Mouse (Mus musculus): ENCODE results near the gene Kpna4. TPM values are rescaled to one million over a fixed set of nuclear protein-coding genes. Genes with fewer than 3 reads are reported as not detected.

Gene Kpna4
- polyA plus RNA-seq, 1 experiment from 2014 or later = 30.1 TPM

- Histone ChIP-seq H3K9me3 (replicated peaks) (no peaks in the 10 kb centered on the region), H3K36me3 (peaks cover 41% of the 10 kb centered on the region), H3K4me3 (replicated peaks) (no peak overlapping the region)
Measured at GRCm38 (mm10) chr3:69094456-69094855, 32.5 kb downstream of the Kpna4 start.

GRCm38 (mm10) chr3:69064005-69064404 is 62.9 kb downstream of the Kpna4 start:
- Histone ChIP-seq H3K4me3 (replicated peaks) (no peak overlapping the region), H3K36me3 (no peaks in the 10 kb centered on the region), H3K4me2 (replicated peaks) (no peak overlapping the region), H3K27me3 (no peaks in the 10 kb centered on the region), H3K4me1 (no peaks in the 10 kb centered on the region), H3K9ac (no peak overlapping the region), H3K9me3 (replicated peaks) (no peaks in the 10 kb centered on the region), H3K27ac (replicated peaks) (no peak overlapping the region)
- 14% methylated on average over 1 of the region's 1 CpGs for WGBS
- ATAC-seq (ENCODE audit: insufficient number of reproducible peaks, low FRiP score, low TSS enrichment, low read depth) = no peak

More at GRCm38 (mm10) chr3:69094456-69094855, 32.5 kb downstream of the Kpna4 start:
- H3K4me1 ChIP-seq = no peaks in the 10 kb centered on the region
- ATAC-seq (ENCODE audit: insufficient number of reproducible peaks, low FRiP score, low TSS enrichment, low read depth) = no peak
- no peak overlapping the region for H3K27ac ChIP-seq (replicated peaks)
- H3K9ac ChIP-seq = no peak overlapping the region
- no peak overlapping the region for H3K4me2 ChIP-seq (replicated peaks)
- 89% methylated on average over 7 of the region's 7 CpGs for WGBS
- no peaks in the 10 kb centered on the region for H3K27me3 ChIP-seq

DNA sequence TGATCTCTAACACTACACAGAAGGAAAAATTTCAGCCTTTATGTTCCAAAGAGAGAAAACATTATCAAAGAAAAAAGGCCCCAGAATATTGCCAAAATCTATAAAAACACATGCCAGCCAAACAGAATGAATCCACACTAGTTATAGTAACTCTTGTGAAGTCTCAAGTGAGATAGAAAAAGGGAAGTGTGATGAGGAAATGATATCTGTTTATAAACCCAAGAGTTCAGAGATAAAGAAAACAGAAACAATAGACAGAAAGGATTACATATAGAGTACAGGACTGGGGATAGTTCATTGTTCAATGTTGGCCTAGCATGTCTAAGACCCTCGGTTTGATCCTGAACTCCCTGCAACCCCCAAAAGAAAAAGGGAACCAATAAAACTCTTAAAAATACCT is 64.1 kb downstream of the Kpna4 start:
- no peak for ATAC-seq (ENCODE audit: insufficient number of reproducible peaks, low FRiP score, low TSS enrichment, low read depth)
- Histone ChIP-seq H3K27me3 (no peaks in the 10 kb centered on the region), H3K4me1 (no peaks in the 10 kb centered on the region), H3K9me3 (replicated peaks) (no peaks in the 10 kb centered on the region), H3K4me3 (replicated peaks) (no peak overlapping the region), H3K9ac (no peak overlapping the region), H3K4me2 (replicated peaks) (no peak overlapping the region), H3K27ac (replicated peaks) (no peak overlapping the region), H3K36me3 (no peaks in the 10 kb centered on the region)
- WGBS = 96% methylated on average over 1 of the region's 1 CpGs

- H3K36me3 ChIP-seq = no peaks in the 10 kb centered on the region
- no peak overlapping the region for H3K9ac ChIP-seq
- no peak for ATAC-seq (ENCODE audit: insufficient number of reproducible peaks, low FRiP score, low TSS enrichment, low read depth)
- H3K27ac ChIP-seq (replicated peaks) = no peak overlapping the region
- H3K27me3 ChIP-seq = no peaks in the 10 kb centered on the region
- WGBS = 90% methylated on average over 4 of the region's 4 CpGs
- no peaks in the 10 kb centered on the region for H3K4me1 ChIP-seq
- H3K9me3 ChIP-seq (replicated peaks) = no peaks in the 10 kb centered on the region
- no peak overlapping the region for H3K4me2 ChIP-seq (replicated peaks)
- no peak overlapping the region for H3K4me3 ChIP-seq (replicated peaks)
Measured at GRCm38 (mm10) chr3:69060672-69061071, 66.2 kb downstream of the Kpna4 start.

DNA sequence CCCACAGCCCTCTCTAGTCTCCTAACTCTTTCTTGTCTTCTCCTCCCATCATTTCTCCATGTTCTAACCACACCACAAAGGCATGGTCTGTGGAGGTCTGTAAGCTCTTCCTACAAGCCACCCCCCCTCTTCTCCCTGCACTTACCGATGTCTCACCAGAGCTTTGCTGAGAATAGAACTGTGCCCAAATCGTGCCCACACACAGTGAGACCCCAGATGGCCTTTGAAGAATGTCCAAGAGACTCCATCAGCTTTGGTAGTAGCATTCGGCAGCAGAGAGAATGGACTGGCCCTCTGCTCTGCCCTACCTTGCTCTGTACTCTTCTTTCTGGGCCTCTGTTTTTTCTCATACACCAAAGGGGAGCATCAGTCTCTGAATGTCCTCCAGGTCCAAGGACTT is 71.0 kb downstream of the Kpna4 start:
- H3K36me3 ChIP-seq = no peaks in the 10 kb centered on the region
- no peak overlapping the region for H3K4me2 ChIP-seq (replicated peaks)
- no peaks in the 10 kb centered on the region for H3K27me3 ChIP-seq
- no peak for ATAC-seq (ENCODE audit: insufficient number of reproducible peaks, low FRiP score, low TSS enrichment, low read depth)
- no peaks in the 10 kb centered on the region for H3K9me3 ChIP-seq (replicated peaks)
- H3K9ac ChIP-seq = no peak overlapping the region
- no peak overlapping the region for H3K27ac ChIP-seq (replicated peaks)
- 87% methylated on average over 3 of the region's 3 CpGs for WGBS
- H3K4me1 ChIP-seq = no peaks in the 10 kb centered on the region
- no peak overlapping the region for H3K4me3 ChIP-seq (replicated peaks)

DNA sequence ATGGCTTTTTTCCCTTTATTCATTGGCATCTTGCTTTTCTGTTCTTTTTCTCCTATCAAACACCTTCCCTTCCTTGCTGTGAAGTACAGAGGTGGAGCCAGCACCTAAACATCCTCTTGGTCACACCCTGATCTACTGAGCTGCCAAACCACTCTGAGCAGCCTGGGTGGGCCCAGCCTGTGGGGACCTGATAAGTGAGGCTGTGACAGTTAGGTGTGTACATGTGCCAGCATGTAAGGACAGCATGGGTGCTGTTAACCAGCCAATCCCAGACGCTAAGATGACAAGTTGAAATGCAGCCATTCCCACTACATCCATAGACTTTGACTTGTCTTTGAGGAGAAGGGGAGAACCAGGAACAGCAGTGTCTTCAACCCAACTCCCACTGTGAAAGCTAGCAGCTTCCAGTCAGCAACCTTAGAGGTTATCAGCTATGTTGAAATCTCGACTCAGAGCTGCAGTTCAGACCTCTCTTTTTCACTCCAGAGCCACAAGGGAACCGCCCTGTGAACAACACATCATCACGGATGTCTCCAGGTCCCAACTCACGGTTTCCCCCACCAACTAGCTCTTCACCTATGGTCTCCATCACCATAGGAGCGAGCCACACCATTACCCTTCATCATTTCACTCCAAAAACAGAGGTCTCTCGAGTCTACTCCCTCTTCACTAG is 72.0 kb downstream of the Kpna4 start:
- Histone ChIP-seq H3K36me3 (no peaks in the 10 kb centered on the region), H3K27me3 (no peaks in the 10 kb centered on the region), H3K4me2 (replicated peaks) (no peak overlapping the region), H3K4me1 (no peaks in the 10 kb centered on the region), H3K27ac (replicated peaks) (no peak overlapping the region), H3K9ac (no peak overlapping the region), H3K9me3 (replicated peaks) (no peaks in the 10 kb centered on the region), H3K4me3 (replicated peaks) (no peak overlapping the region)
- ATAC-seq (ENCODE audit: insufficient number of reproducible peaks, low FRiP score, low TSS enrichment, low read depth) = no peak
- WGBS = 79% methylated on average over 7 of the region's 7 CpGs

GRCm38 (mm10) chr3:69051894-69052293 is 75.0 kb downstream of the Kpna4 start:
- Histone ChIP-seq H3K4me3 (replicated peaks) (no peak overlapping the region), H3K4me1 (no peaks in the 10 kb centered on the region), H3K27ac (replicated peaks) (no peak overlapping the region), H3K9me3 (replicated peaks) (no peaks in the 10 kb centered on the region), H3K4me2 (replicated peaks) (no peak overlapping the region), H3K27me3 (no peaks in the 10 kb centered on the region), H3K36me3 (no peaks in the 10 kb centered on the region), H3K9ac (no peak overlapping the region)
- WGBS = 87% methylated on average over 11 of the region's 11 CpGs
- no peak for ATAC-seq (ENCODE audit: insufficient number of reproducible peaks, low FRiP score, low TSS enrichment, low read depth)

- ATAC-seq (ENCODE audit: insufficient number of reproducible peaks, low FRiP score, low TSS enrichment, low read depth) = no peak
Measured at GRCm38 (mm10) chr3:69049011-69049410, 77.9 kb downstream of the Kpna4 start.

DNA sequence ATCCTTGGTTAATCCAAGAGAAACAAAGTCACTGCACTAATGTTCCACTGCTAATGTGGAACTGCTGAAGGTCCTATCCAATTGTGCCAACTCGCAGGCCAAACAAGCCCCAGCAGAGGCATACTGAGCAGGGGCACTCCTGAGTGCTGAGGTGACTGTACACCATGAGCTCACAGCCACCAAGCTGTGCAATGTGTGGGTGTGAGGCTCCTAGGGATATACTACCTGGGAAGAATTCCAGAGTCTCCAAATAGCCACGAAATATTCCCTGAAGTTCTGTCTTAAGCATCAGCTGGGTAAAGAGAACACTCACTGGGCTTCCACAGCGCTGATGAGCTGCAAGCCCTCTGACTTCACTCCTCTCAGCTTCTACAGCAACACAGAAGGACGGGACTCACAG is 79.2 kb downstream of the Kpna4 start:
- Histone ChIP-seq H3K27me3 (no peaks in the 10 kb centered on the region), H3K27ac (replicated peaks) (no peak overlapping the region), H3K4me3 (replicated peaks) (no peak overlapping the region), H3K4me1 (peaks cover 8% of the 10 kb centered on the region), H3K36me3 (no peaks in the 10 kb centered on the region), H3K9me3 (replicated peaks) (no peaks in the 10 kb centered on the region), H3K4me2 (replicated peaks) (no peak overlapping the region), H3K9ac (no peak overlapping the region)
- no peak for ATAC-seq (ENCODE audit: insufficient number of reproducible peaks, low FRiP score, low TSS enrichment, low read depth)
- 80% methylated on average over 4 of the region's 4 CpGs for WGBS

More at GRCm38 (mm10) chr3:69049011-69049410, 77.9 kb downstream of the Kpna4 start:
- Histone ChIP-seq H3K4me3 (replicated peaks) (no peak overlapping the region), H3K27ac (replicated peaks) (no peak overlapping the region), H3K9ac (no peak overlapping the region), H3K9me3 (replicated peaks) (no peaks in the 10 kb centered on the region), H3K4me2 (replicated peaks) (no peak overlapping the region), H3K27me3 (no peaks in the 10 kb centered on the region), H3K36me3 (no peaks in the 10 kb centered on the region), H3K4me1 (peaks cover 8% of the 10 kb centered on the region)
- 66% methylated on average over 5 of the region's 6 CpGs for WGBS

DNA sequence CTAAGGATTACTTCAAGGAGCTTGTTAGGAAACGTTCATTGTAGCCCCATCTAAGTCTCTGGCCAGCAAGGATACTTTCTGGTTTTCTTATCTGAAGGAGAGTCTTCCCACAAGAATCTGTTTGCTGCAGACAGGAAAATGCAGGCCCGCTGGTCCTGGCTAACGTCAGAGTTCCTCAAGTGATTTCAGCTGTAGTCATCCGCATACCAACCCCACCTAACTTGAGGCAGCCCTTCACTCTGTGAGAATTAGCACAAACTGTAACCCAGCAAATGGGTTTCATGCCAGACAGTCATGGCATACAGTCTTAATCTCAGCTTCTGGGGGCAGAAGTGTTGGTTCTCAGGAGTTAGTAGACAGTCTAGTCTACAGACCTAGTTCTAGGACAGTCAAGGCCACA is 80.4 kb downstream of the Kpna4 start:
- Histone ChIP-seq H3K9ac (no peak overlapping the region), H3K27me3 (no peaks in the 10 kb centered on the region), H3K4me2 (replicated peaks) (no peak overlapping the region), H3K4me3 (replicated peaks) (no peak overlapping the region), H3K27ac (replicated peaks) (no peak overlapping the region), H3K4me1 (peaks cover 11% of the 10 kb centered on the region), H3K9me3 (replicated peaks) (no peaks in the 10 kb centered on the region), H3K36me3 (no peaks in the 10 kb centered on the region)
- WGBS = 48% methylated on average over 4 of the region's 4 CpGs
- ATAC-seq (ENCODE audit: insufficient number of reproducible peaks, low FRiP score, low TSS enrichment, low read depth) = no peak

- Histone ChIP-seq H3K4me1 (peaks cover 15% of the 10 kb centered on the region), H3K9me3 (replicated peaks) (no peaks in the 10 kb centered on the region), H3K4me3 (replicated peaks) (peak overlapping the region; percentile 89), H3K27me3 (no peaks in the 10 kb centered on the region), H3K4me2 (replicated peaks) (peak overlapping the region; percentile 81), H3K9ac (no peak overlapping the region), H3K27ac (replicated peaks) (no peak overlapping the region; the same call in 1 of the 2 replicates), H3K36me3 (no peaks in the 10 kb centered on the region)
- no peak for ATAC-seq (ENCODE audit: insufficient number of reproducible peaks, low FRiP score, low TSS enrichment, low read depth)
- WGBS = 21% methylated on average over 13 of the region's 13 CpGs
Measured at GRCm38 (mm10) chr3:69045750-69046149, 81.2 kb downstream of the Kpna4 start.

DNA sequence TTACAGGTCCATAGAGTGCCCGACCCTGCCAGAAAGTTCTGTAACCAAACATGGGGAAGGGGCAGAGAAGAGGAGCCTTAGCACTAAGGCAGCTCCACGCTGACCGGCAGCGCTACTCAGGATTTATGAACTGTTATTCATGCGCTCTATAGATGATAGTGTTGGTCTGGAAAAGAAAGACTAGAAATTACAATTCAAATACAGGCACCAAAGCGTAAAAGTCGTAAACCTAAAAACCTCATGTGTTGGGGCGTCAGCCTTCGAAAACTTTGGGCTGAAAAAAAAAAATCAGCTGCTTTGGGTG is 81.6 kb downstream of the Kpna4 start:
- peaks cover 17% of the 10 kb centered on the region for H3K4me1 ChIP-seq
- peak overlapping the region; percentile 89 for H3K4me3 ChIP-seq (replicated peaks)
- H3K27ac ChIP-seq (replicated peaks) = peak overlapping the region; percentile 92
- H3K27me3 ChIP-seq = no peaks in the 10 kb centered on the region
- WGBS = 2% methylated on average over 9 of the region's 9 CpGs
- H3K9me3 ChIP-seq (replicated peaks) = no peaks in the 10 kb centered on the region
- no peak for ATAC-seq (ENCODE audit: insufficient number of reproducible peaks, low FRiP score, low TSS enrichment, low read depth)
- peak overlapping the region; percentile 53 for H3K9ac ChIP-seq
- no peaks in the 10 kb centered on the region for H3K36me3 ChIP-seq
- peak overlapping the region; percentile 81 for H3K4me2 ChIP-seq (replicated peaks)

Measured in embryonic facial prominence, embryonic 15.5 days (tissue).